Mouse (Mus musculus): ENCODE measurements around the gene Atp6ap1l. TPM values are rescaled to one million over a fixed set of nuclear protein-coding genes. Genes with fewer than 3 reads are reported as not detected.
A peak's percentile ranks its signal among the peaks of the same experiment; 100 is the strongest.
"Not testable (repeated sequence)": the region's sequence is repeated elsewhere in the genome, so short reads cannot be mapped to it uniquely, and the experiment has no call there.

Atp6ap1l gene
- polyA plus RNA-seq (2014; fragmentation: Nextera tagmentation; extraction: Ambion mirVana), result 0.72 and 0.87 TPM in 2 replicates

DNA sequence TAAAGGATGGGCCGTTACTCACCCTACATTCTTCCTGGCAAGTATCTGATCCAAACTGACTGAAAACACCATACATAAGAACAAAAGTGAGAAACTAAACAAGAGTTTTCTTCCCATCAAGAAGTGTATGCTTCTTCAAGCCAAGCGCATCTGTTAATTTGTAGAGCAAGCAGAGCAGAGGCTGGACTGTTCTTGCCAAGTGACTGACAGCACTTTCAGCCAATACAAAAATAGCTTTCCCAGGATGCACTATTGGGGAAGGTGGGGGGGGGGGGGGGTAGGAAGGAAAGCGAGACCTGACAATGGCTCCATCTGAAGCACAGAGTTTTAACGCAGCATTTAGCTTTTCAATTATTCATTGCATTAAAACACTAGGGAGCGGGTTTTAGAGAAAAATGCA, at the start of gene Atp6ap1l:
Gene Atp6ap1l (minus strand): TSS at position 180 of the 400 bp plus-strand sequence.
- no peaks in the 10 kb centered on the region for H3K9me3 ChIP-seq (replicated peaks; ENCODE audit: control insufficient read depth, low read length)
- H3K4me1 ChIP-seq (ENCODE audit: control insufficient read depth, insufficient read depth, low read length), result no peaks in the 10 kb centered on the region
- no peak within 1 kb of the TSS for H3K4me3 ChIP-seq (ENCODE audit: low read depth, low read length)
- ATAC-seq (replicated peaks; ENCODE audit: insufficient number of reproducible peaks, low FRiP score, low TSS enrichment, low read depth), result no peak
- WGBS, result 92% methylated on average over 5 of the region's 5 CpGs
- no peaks in the 10 kb centered on the region for H3K27me3 ChIP-seq (ENCODE audit: control insufficient read depth, insufficient read depth, low read length)
- no peak within 1 kb of the TSS for H3K9ac ChIP-seq (replicated peaks; ENCODE audit: low read length)
- DNase-seq (ENCODE audit: low spot score), result no peak
- H3K4me2 ChIP-seq (ENCODE audit: low read depth, low read length), result no peak within 1 kb of the TSS
- no peaks in the 10 kb centered on the region for H3K36me3 ChIP-seq (replicated peaks; ENCODE audit: control insufficient read depth, insufficient read depth, low read depth, low read length)
- H3K27ac ChIP-seq (replicated peaks; ENCODE audit: low read depth, low read length), result no peak within 1 kb of the TSS

DNA sequence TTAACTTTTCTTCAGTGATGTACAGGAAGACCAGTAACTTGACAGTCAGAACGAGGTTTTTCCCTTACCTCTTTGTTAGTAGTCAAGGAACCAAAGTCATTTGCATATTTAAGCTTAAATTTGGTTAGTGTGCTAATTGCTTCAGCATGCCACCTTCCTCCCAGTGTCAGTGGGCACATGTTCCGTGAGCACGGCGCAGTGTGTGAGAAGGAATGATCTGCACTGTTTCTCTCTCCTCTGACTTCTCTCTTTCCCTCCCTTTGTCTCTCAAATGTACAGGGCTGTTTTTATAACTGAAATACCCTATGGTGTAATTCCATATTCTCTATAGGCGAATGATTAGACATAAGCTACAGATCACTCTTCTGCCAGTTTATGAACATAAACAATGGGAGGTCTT, 34.4 kb upstream of the Atp6ap1l start:
- WGBS, result 78% methylated on average over 5 of the region's 5 CpGs
- Histone ChIP-seq H3K9me3 (replicated peaks; ENCODE audit: control insufficient read depth, low read length) (no peaks in the 10 kb centered on the region), H3K36me3 (replicated peaks; ENCODE audit: control insufficient read depth, insufficient read depth, low read depth, low read length) (no peaks in the 10 kb centered on the region), H3K4me1 (ENCODE audit: control insufficient read depth, insufficient read depth, low read length) (no peaks in the 10 kb centered on the region), H3K4me2 (ENCODE audit: low read depth, low read length) (no peak overlapping the region), H3K9ac (replicated peaks; ENCODE audit: low read length) (no peak overlapping the region), H3K4me3 (ENCODE audit: low read depth, low read length) (no peak overlapping the region), H3K27ac (replicated peaks; ENCODE audit: low read depth, low read length) (no peak overlapping the region), H3K27me3 (ENCODE audit: control insufficient read depth, insufficient read depth, low read length) (no peaks in the 10 kb centered on the region)
- ATAC-seq (replicated peaks; ENCODE audit: insufficient number of reproducible peaks, low FRiP score, low TSS enrichment, low read depth) (no peak), DNase-seq (ENCODE audit: low spot score) (no peak)

DNA sequence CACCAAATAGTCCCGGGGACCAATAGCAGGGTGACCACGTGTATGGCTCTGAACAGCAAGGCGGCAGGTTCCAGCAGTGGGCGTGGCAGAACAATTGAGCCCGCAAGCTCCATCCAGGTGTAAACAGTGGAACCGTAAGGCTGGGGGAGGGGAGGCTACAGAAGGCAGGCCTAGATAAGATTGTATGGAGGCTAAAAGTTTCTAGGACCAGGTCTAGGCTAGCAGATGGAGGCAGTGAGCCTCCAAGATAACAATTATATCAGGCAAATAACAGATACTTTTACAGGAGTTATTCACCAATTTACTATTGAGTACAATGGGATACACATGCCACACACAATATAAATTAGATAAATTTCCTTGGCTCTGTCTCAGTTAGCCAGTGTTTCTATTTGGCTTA, 34.0 kb upstream of the Atp6ap1l start:
- no peak for DNase-seq (ENCODE audit: low spot score)
- no peak overlapping the region for H3K4me2 ChIP-seq (ENCODE audit: low read depth, low read length)
- 65% methylated on average over 6 of the region's 6 CpGs for WGBS
- H3K9me3 ChIP-seq (replicated peaks; ENCODE audit: control insufficient read depth, low read length), result no peaks in the 10 kb centered on the region
- no peak for ATAC-seq (replicated peaks; ENCODE audit: insufficient number of reproducible peaks, low FRiP score, low TSS enrichment, low read depth)
- no peaks in the 10 kb centered on the region for H3K36me3 ChIP-seq (replicated peaks; ENCODE audit: control insufficient read depth, insufficient read depth, low read depth, low read length)
- H3K4me1 ChIP-seq (ENCODE audit: control insufficient read depth, insufficient read depth, low read length), result no peaks in the 10 kb centered on the region
- no peak overlapping the region for H3K4me3 ChIP-seq (ENCODE audit: low read depth, low read length)
- no peaks in the 10 kb centered on the region for H3K27me3 ChIP-seq (ENCODE audit: control insufficient read depth, insufficient read depth, low read length)
- H3K27ac ChIP-seq (replicated peaks; ENCODE audit: low read depth, low read length), result no peak overlapping the region
- no peak overlapping the region for H3K9ac ChIP-seq (replicated peaks; ENCODE audit: low read length)

DNA sequence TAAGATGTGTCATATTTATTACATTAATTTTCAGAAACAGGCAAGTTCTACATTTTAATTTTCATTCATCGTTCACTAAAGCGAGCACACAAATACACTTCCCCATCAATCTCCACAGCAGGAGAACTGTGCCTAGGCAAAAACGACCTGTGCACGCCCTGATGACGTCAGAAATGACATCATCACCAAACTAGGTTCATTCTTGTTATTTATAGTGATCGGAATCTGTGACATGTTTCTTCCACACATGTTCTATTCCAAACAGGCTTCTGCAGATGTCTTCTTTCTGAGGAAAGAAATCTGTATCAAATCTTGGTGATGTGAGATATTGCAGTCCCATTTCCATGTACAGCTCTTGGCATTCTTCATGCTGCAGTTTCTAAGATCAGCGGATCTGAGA, 30.7 kb upstream of the Atp6ap1l start:
- no peak for DNase-seq (ENCODE audit: low spot score)
- ATAC-seq (replicated peaks; ENCODE audit: insufficient number of reproducible peaks, low FRiP score, low TSS enrichment, low read depth), result no peak
- no peaks in the 10 kb centered on the region for H3K4me1 ChIP-seq (ENCODE audit: control insufficient read depth, insufficient read depth, low read length)
- H3K9ac ChIP-seq (replicated peaks; ENCODE audit: low read length), result no peak overlapping the region
- no peaks in the 10 kb centered on the region for H3K36me3 ChIP-seq (replicated peaks; ENCODE audit: control insufficient read depth, insufficient read depth, low read depth, low read length)
- H3K27ac ChIP-seq (replicated peaks; ENCODE audit: low read depth, low read length), result no peak overlapping the region
- H3K9me3 ChIP-seq (replicated peaks; ENCODE audit: control insufficient read depth, low read length), result no peaks in the 10 kb centered on the region
- H3K4me3 ChIP-seq (ENCODE audit: low read depth, low read length), result no peak overlapping the region
- H3K27me3 ChIP-seq (ENCODE audit: control insufficient read depth, insufficient read depth, low read length), result no peaks in the 10 kb centered on the region
- no peak overlapping the region for H3K4me2 ChIP-seq (ENCODE audit: low read depth, low read length)
- 88% methylated on average over 7 of the region's 7 CpGs for WGBS

DNA sequence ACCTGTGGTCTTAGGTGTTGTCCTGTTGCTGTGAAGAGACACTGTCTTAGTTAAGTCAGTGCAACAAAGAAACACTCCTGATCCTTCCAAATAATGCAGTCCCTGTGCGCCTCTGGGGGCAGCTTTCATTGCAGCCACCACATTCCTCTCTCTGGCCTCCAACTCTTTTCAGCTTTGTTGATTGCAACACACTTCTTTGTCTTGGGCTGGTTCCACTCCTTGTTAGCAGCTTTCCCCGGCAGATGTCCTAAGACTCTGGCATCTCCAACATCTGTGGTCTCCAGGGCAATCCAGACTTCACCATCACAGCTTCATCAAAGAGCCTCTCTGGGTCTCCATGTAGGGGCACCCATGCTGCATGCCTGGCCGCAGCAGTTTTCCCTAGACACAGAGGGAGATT, 28.1 kb upstream of the Atp6ap1l start:
- Histone ChIP-seq H3K36me3 (replicated peaks; ENCODE audit: control insufficient read depth, insufficient read depth, low read depth, low read length) (no peaks in the 10 kb centered on the region), H3K27me3 (ENCODE audit: control insufficient read depth, insufficient read depth, low read length) (no peaks in the 10 kb centered on the region), H3K4me2 (ENCODE audit: low read depth, low read length) (no peak overlapping the region), H3K9ac (replicated peaks; ENCODE audit: low read length) (no peak overlapping the region), H3K9me3 (replicated peaks; ENCODE audit: control insufficient read depth, low read length) (no peaks in the 10 kb centered on the region), H3K27ac (replicated peaks; ENCODE audit: low read depth, low read length) (no peak overlapping the region), H3K4me3 (ENCODE audit: low read depth, low read length) (no peak overlapping the region), H3K4me1 (ENCODE audit: control insufficient read depth, insufficient read depth, low read length) (no peaks in the 10 kb centered on the region)
- DNase-seq (ENCODE audit: low spot score) (no peak), ATAC-seq (replicated peaks; ENCODE audit: insufficient number of reproducible peaks, low FRiP score, low TSS enrichment, low read depth) (no peak)
- WGBS, result 72% methylated on average over 3 of the region's 3 CpGs

DNA sequence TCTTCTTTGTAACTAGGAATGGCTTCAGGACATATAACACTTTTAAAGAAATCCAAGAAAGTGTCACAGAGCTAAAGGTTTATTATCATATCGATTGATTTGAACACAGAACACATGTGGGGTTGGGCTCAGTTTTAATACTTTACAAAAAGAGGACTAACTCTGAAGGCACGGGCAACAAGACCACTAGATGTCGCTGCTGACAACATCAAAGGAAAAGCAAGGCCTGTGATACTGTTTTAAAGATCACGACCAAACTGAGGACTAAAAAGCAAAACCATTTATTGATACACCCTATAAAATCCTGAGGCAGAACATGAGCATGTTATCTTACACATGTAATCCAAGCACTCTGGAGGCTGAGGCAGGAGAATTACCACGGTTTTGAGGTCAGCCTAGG, 24.7 kb upstream of the Atp6ap1l start:
- H3K9ac ChIP-seq (replicated peaks; ENCODE audit: low read length), result no peak overlapping the region
- H3K4me3 ChIP-seq (ENCODE audit: low read depth, low read length), result no peak overlapping the region
- H3K27me3 ChIP-seq (ENCODE audit: control insufficient read depth, insufficient read depth, low read length), result no peaks in the 10 kb centered on the region
- H3K4me2 ChIP-seq (ENCODE audit: low read depth, low read length), result no peak overlapping the region
- H3K36me3 ChIP-seq (replicated peaks; ENCODE audit: control insufficient read depth, insufficient read depth, low read depth, low read length), result peaks cover 8% of the 10 kb centered on the region; the same call in 1 of the 2 replicates
- ATAC-seq (replicated peaks; ENCODE audit: insufficient number of reproducible peaks, low FRiP score, low TSS enrichment, low read depth) (no peak), DNase-seq (ENCODE audit: low spot score) (peak; percentile 83)
- H3K4me1 ChIP-seq (ENCODE audit: control insufficient read depth, insufficient read depth, low read length), result no peaks in the 10 kb centered on the region
- no peak overlapping the region for H3K27ac ChIP-seq (replicated peaks; ENCODE audit: low read depth, low read length)
- 22% methylated on average over 5 of the region's 5 CpGs for WGBS
- H3K9me3 ChIP-seq (replicated peaks; ENCODE audit: control insufficient read depth, low read length), result no peaks in the 10 kb centered on the region

DNA sequence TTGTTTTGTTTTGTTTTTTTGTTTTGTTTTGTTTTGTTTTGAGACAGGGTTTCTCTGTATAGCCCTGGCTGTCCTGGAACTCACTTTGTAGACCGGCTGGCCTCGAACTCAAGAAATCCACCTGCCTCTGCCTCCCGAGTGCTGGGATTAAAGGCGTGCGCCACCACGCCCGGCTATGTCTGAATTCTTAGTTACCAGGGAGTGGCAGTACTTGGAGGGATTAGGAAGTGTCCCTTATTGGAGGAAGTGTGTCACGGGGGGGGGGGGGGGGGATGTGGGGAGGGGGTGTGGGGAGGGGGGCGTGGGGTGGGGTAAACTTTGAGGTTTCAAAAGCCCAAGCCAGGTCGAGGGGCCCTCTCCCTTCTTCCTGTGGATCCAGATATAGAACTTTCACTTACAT, 23.1 kb upstream of the Atp6ap1l start:
- 95% methylated on average over 8 of the region's 10 CpGs for WGBS

DNA sequence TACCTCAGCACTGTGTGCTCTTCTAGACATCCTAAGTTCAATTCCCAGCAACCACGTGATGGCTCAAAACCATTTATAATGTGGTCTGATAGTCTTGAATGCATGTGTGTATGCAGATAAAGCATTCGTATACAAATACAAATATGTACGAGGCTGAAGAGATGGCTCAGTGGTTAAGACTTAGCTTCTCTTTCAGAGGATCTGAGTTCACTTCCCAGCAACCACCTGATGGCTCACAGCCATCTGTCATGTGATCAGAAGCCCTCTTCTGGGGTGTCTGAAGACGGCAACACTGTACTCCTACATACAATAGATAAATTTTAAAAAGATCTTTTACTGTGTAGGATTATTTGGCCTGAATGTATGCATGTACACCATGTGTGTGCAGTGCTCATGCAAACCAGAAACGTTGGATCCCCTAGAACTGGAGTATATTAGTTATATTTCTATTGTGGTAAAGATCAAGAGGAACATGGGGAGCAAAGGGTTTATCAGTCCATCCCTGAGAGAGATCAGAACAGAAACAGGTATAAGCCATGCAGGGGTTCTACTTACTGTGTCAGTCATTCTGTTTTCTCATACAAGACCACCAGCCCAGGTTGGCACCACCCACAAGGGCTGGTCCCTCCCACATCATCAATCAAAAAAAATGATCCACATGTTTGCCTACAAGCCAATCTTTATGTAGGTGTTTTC, 21.9 kb upstream of the Atp6ap1l start:
- Histone ChIP-seq H3K36me3 (replicated peaks; ENCODE audit: control insufficient read depth, insufficient read depth, low read depth, low read length) (peaks cover 10% of the 10 kb centered on the region; the same call in 1 of the 2 replicates), H3K27me3 (ENCODE audit: control insufficient read depth, insufficient read depth, low read length) (no peaks in the 10 kb centered on the region), H3K4me1 (ENCODE audit: control insufficient read depth, insufficient read depth, low read length) (no peaks in the 10 kb centered on the region), H3K9ac (replicated peaks; ENCODE audit: low read length) (no peak overlapping the region), H3K4me2 (ENCODE audit: low read depth, low read length) (no peak overlapping the region), H3K9me3 (replicated peaks; ENCODE audit: control insufficient read depth, low read length) (no peaks in the 10 kb centered on the region), H3K27ac (replicated peaks; ENCODE audit: low read depth, low read length) (no peak overlapping the region), H3K4me3 (ENCODE audit: low read depth, low read length) (no peak overlapping the region)
- DNase-seq (ENCODE audit: low spot score) (no peak), ATAC-seq (replicated peaks; ENCODE audit: insufficient number of reproducible peaks, low FRiP score, low TSS enrichment, low read depth) (no peak)
- WGBS, result 77% methylated on average over 5 of the region's 5 CpGs

More for the DNA sequence above, 23.1 kb upstream of the Atp6ap1l start:
- H3K27me3 ChIP-seq (ENCODE audit: control insufficient read depth, insufficient read depth, low read length); ATAC-seq (replicated peaks; ENCODE audit: insufficient number of reproducible peaks, low FRiP score, low TSS enrichment, low read depth); H3K27ac ChIP-seq (replicated peaks; ENCODE audit: low read depth, low read length); H3K9ac ChIP-seq (replicated peaks; ENCODE audit: low read length); DNase-seq (ENCODE audit: low spot score); H3K36me3 ChIP-seq (replicated peaks; ENCODE audit: control insufficient read depth, insufficient read depth, low read depth, low read length); H3K4me2 ChIP-seq (ENCODE audit: low read depth, low read length); H3K4me3 ChIP-seq (ENCODE audit: low read depth, low read length); H3K4me1 ChIP-seq (ENCODE audit: control insufficient read depth, insufficient read depth, low read length); H3K9me3 ChIP-seq (replicated peaks; ENCODE audit: control insufficient read depth, low read length): not testable (repeated sequence)

Measured in embryonic facial prominence, embryonic 11.5 days (tissue).